Mouse (Mus musculus): ENCODE data around the gene Plk5. TPM values are rescaled to one million over a fixed set of nuclear protein-coding genes. Genes with fewer than 3 reads are reported as not detected.

Gene Plk5
- total RNA-seq, 2 experiments from 2014 or later, result not detected

DNA sequence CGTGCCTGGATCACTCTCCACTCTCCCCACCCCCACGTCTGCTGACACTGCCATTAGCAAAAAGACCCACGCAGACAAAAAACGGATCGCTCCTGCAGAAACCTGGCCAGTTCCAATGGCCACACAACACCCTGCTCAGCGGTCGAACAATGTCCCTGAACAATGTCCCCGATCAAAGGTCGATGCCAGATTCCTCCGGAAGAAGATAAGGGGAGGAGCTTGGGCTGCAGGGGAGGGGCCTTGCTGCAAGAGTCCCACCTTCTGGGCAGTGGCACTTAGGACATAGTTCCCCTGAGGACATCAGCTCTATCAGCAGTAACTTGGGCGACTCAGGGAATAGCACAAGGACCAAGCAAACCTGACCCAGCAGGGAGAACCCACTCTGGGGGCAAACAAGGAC, 4.4 kb upstream of the Plk5 start:
- no peak for ATAC-seq (replicated peaks; ENCODE audit: low FRiP score, poor library complexity, severe bottlenecking)

GRCm38 (mm10) chr10:80352727-80353126, 3.5 kb upstream of the Plk5 start:
- ATAC-seq (replicated peaks; ENCODE audit: low FRiP score, poor library complexity, severe bottlenecking), result no peak

DNA sequence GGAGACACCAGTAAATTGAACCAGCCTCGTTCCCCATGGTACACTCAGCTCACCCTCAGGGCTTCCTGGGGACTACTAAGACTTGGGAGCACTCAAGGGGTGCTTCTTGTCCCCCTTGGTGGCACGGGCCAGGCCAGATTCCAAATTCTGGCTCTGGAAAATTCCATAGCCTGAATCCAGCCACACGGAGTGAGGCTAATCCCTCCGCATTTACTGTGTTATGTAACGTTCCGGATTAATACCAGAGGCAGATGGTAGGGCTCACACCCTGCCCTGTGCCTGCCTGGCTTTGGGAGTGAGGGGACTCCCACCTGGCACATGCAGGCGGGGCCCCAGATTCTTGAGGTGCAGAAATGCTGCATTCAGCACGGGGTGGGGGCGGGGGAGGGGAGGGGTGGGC, 828 bp upstream of the Plk5 start:
- no peak for ATAC-seq (replicated peaks; ENCODE audit: low FRiP score, poor library complexity, severe bottlenecking)

GRCm38 (mm10) chr10:80356737-80357136, 478 bp downstream of the Plk5 start:
- ATAC-seq (replicated peaks; ENCODE audit: low FRiP score, poor library complexity, severe bottlenecking), result no peak

DNA sequence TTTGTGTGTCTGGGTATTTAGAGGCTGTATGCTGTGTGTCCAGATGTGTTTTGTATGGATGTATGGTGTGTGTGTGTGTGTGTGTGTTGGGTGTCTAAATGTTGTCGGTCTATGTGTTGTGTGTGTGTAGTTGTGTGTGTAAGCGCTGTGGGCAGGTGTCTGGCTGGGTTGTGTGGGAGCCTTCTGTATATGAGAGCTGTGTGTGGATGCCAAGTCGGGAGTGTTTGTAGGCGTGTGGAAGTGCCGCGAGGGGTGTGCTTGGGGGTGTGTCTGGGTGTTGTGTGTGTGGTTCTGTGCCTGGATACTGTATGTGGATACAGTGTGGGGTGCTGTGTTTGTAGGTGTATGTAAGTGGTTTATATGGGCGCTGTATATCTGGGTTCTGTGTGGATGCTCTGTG, 1.1 kb downstream of the Plk5 start:
- ATAC-seq (replicated peaks; ENCODE audit: low FRiP score, poor library complexity, severe bottlenecking), result 0 out of 2 replicates have a peak, but pooled peaks have one; percentile 13

DNA sequence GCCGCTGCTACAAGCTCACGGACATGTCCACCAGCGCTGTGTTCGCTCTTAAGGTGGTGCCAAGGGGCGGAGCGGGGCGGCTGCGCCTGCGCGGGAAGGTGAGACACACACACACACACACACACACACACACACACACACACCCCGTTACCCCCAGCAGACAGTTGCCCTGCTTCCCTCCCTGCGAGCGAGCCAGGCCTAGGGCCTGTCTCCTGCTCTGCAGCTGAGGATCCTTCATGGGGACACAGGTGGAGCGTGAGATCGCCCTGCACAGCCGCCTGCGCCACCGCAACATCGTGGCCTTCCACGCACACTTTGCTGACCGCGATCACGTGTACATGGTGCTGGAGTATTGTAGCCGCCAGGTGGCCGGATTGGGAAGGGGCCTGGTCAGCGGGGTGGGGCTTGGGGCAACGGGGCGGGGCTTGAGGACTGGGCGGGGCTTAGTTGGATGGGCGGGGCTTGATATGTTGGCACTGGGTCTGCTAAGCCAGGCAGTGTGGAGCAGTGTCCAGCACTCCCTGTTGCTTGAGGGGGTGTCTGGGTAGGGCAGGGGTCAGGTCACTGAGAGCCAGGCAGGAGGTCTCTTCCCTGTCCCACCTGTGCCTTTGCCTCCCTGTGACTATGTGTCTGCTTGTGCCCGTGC, 1.9 kb downstream of the Plk5 start:
- no peak for ATAC-seq (replicated peaks; ENCODE audit: low FRiP score, poor library complexity, severe bottlenecking)

DNA sequence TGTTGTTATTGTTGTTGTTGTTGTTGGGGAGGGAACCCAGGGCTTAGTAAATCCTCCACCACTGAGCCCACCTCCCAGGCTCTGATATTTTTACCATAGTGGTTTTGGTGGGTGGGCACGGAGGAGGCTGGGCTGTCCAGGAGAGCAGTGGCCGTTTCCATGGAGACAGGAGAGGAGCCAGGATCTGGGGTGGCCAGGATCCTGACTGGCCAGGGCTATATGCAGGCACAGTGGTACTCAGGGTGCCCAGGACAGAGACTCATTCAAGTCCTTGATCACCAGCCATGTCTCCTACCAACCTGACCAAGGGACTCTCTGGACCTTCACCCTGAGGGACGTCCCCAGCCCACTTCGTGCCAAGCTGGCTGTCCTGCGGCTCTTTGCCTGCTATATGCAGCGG, 7.5 kb downstream of the Plk5 start:
- ATAC-seq (replicated peaks; ENCODE audit: low FRiP score, poor library complexity, severe bottlenecking), result no peak

- ATAC-seq (replicated peaks; ENCODE audit: low FRiP score, poor library complexity, severe bottlenecking), result no peak
These were observed 9.5 kb downstream of the Plk5 start for GRCm38 (mm10) chr10:80365736-80366135.

GRCm38 (mm10) chr10:80367954-80368353, 11.7 kb downstream of the Plk5 start:
- ATAC-seq (replicated peaks; ENCODE audit: low FRiP score, poor library complexity, severe bottlenecking), result no peak

- no peak for ATAC-seq (replicated peaks; ENCODE audit: low FRiP score, poor library complexity, severe bottlenecking)
These were observed 12.1 kb downstream of the Plk5 start for GRCm38 (mm10) chr10:80368392-80368791.

GRCm38 (mm10) chr10:80369995-80370747, 13.9 kb downstream of the Plk5 start:
- no peak for ATAC-seq (replicated peaks; ENCODE audit: low FRiP score, poor library complexity, severe bottlenecking)

DNA sequence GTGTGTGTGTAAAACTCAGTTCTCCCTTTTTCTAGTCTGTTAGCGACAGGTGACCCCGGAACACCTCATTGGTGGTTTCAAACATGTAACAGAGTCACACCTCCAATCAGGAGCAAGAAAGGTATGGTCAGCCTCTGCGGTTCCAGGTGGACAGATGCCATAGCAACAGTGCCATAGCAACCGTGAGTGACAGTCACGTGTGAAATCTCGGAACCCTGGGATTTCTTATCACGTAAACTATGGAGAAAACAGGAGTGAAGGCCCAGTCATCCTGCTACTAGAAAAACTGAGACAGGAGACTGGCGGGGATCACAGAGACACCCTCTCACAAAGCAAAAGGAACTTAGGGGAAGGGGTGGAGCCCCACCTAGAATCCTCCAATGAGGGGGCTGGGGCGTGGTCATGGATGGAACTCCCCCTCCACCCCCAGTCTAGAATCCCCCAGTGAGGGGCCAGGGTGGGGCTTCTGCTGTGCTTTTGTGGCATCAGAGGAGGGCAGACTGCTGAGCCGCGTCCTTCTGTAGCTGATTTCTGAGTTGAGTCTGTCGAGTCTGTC, 15.2 kb downstream of the Plk5 start:
- no peak for ATAC-seq (replicated peaks; ENCODE audit: low FRiP score, poor library complexity, severe bottlenecking)

GRCm38 (mm10) chr10:80371983-80372382, 15.7 kb downstream of the Plk5 start:
- ATAC-seq (replicated peaks; ENCODE audit: low FRiP score, poor library complexity, severe bottlenecking), result no peak

GRCm38 (mm10) chr10:80372706-80373105, 16.4 kb downstream of the Plk5 start:
- ATAC-seq (replicated peaks; ENCODE audit: low FRiP score, poor library complexity, severe bottlenecking), result no peak

GRCm38 (mm10) chr10:80374063-80374462, 17.8 kb downstream of the Plk5 start:
- ATAC-seq (replicated peaks; ENCODE audit: low FRiP score, poor library complexity, severe bottlenecking), result peak; percentile 63

- ATAC-seq (replicated peaks; ENCODE audit: low FRiP score, poor library complexity, severe bottlenecking), result peak; percentile 83
These were observed 19.9 kb downstream of the Plk5 start for GRCm38 (mm10) chr10:80376160-80376559.

- ATAC-seq (replicated peaks; ENCODE audit: low FRiP score, poor library complexity, severe bottlenecking), result no peak
These were observed 21.5 kb downstream of the Plk5 start for GRCm38 (mm10) chr10:80377716-80378115.

DNA sequence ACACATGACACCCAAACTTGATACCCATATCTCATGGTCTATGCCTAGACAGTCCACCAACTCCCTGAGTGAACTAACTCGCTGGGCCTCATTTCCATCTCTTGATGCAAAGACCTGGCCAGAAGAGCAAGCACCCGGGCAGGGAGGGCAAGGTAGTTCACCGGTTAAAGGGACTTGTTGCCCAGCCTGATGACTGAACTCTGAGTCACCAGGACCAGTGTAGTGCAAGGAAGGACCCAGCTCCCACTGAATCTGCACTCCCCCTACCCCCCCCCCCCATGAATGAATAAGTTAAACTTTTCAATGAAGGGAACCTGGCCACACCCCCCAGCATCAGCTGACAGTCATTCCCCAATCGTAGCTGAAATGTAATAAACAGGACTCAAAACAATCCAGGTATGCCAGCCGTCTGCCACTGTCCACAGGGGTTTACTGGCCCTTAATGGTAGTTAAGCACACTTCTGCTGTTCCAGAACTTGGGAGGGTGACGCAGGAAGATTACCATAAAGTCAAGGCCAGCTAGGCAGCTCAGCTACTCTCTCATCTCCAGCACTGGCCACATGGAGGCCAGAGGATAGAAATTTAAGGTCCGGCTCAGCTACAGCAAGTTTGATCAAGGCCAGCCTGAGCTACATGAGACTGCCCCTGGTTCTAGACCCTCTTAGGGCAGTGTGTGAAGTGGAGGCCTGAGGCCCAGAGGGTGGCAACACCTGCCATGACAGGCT, 26.5 kb downstream of the Plk5 start:
- ATAC-seq (replicated peaks; ENCODE audit: low FRiP score, poor library complexity, severe bottlenecking), result no peak

- ATAC-seq (replicated peaks; ENCODE audit: low FRiP score, poor library complexity, severe bottlenecking), result no peak
These were observed 27.2 kb downstream of the Plk5 start for GRCm38 (mm10) chr10:80383431-80383830.

DNA sequence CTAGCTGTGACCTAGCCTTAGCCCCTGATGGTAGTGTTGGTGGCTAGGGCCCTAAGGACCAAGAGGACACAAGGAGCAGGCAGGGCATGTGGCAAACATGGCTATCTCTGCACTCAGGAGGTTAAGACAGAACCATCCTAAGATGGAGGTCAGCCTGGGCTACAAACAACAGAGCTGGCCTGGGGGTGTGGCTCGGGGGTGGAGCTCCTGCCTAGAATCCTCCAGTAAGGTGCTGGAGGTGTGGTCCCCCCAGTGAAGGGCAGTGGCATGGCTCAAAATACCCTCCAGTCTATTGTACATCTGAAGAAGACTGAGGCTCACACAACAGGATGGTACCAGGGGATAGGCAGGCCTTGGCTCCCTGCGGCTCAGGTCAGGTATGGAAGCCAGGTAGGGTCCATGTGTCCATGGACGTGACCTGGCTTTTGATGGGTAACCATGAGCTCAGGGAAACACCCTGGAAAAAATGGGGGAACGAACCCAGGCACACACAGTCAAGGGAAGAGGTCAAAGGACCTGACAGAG, 27.9 kb downstream of the Plk5 start:
- 0 out of 2 replicates have a peak, but pooled peaks have one; percentile 6 for ATAC-seq (replicated peaks; ENCODE audit: low FRiP score, poor library complexity, severe bottlenecking)
